Mouse (Mus musculus) stomach, embryonic 16.5 days (tissue): ENCODE measurements around the gene Dcun1d1. TPM values are rescaled to one million over a fixed set of nuclear protein-coding genes. Genes with fewer than 3 reads are reported as not detected.

ENCODE experiments used
- ATAC-seq: fragments of 200-750 bp; cut with Nextera tagmentation; 2 replicates; pipeline ENCODE4 v1.8.0; 2017; ENCODE audit warnings: moderate number of reproducible peaks, moderate TSS enrichment; ENCODE audit not compliant: insufficient read depth, low FRiP score
- H3K27ac ChIP-seq: fragments of 300-500 bp; sonication (generic); 2 replicates; pipeline ENCODE4 v1.5.1; 2014; ENCODE audit warnings: low read length
- H3K27me3 ChIP-seq: fragments of 300-500 bp; sonication (generic); 2 replicates; pipeline ENCODE4 v1.6.1; 2014; ENCODE audit warnings: low read length, control low read depth, mixed read lengths; ENCODE audit not compliant: control insufficient read depth, insufficient read depth
- H3K36me3 ChIP-seq: fragments of 300-500 bp; sonication (generic); 2 replicates; pipeline ENCODE4 v1.6.1; 2014; ENCODE audit warnings: low read length; ENCODE audit not compliant: control insufficient read depth, insufficient read depth
- H3K4me1 ChIP-seq: fragments of 300-500 bp; sonication (generic); 2 replicates; pipeline ENCODE4 v1.6.1; 2014; ENCODE audit warnings: low read length, control low read depth, mixed read lengths; ENCODE audit not compliant: control insufficient read depth, insufficient read depth
- H3K4me2 ChIP-seq: fragments of 300-500 bp; sonication (generic); 2 replicates; pipeline ENCODE4 v1.6.1; 2014; ENCODE audit warnings: low read depth, low read length, mixed read lengths
- H3K4me3 ChIP-seq: fragments of 300-500 bp; sonication (generic); replicated peaks from 2 replicates; pipeline ENCODE4 v1.5.1; 2014; ENCODE audit warnings: mild to moderate bottlenecking, low read length
- H3K9ac ChIP-seq: fragments of 300-500 bp; sonication (generic); 2 replicates; pipeline ENCODE4 v1.6.1; 2014; ENCODE audit warnings: low read length
- H3K9me3 ChIP-seq: fragments of 300-500 bp; sonication (generic); replicated peaks from 2 replicates; pipeline ENCODE4 v1.6.1; 2016; ENCODE audit warnings: low read length, control low read depth; ENCODE audit not compliant: control insufficient read depth
- WGBS: fragments of 180-500 bp; shearing (Covaris S2); extraction: QIAGEN DNeasy Blood & Tissue Kit; methylation state at CpG from one replicate; pipeline ENCODE4 v1.1.7; 2014; 5-methylcytosine and 5-hydroxymethylcytosine counted together
- polyA plus RNA-seq: library from polyadenylated mRNA; unstranded; fragments of >200 nt; fragmentation: Nextera tagmentation; extraction: Ambion mirVana; gene quantifications from 2 replicates; pipeline ENCODE4 v1.2.1, GENCODE M21; 2015

Gene Dcun1d1
- polyA plus RNA-seq, 1 experiment from 2014 or later = 85.6 TPM

GRCm38 (mm10) chr3:35889531-35889930 is 47.7 kb downstream of the Dcun1d1 start:
- no peaks in the 10 kb centered on the region for H3K4me1 ChIP-seq
- ATAC-seq = no peak

GRCm38 (mm10) chr3:35883267-35883666 is 54.0 kb downstream of the Dcun1d1 start:
- no peak overlapping the region for H3K27ac ChIP-seq
- no peaks in the 10 kb centered on the region for H3K36me3 ChIP-seq
- no peak overlapping the region for H3K9ac ChIP-seq
- no peak overlapping the region for H3K4me3 ChIP-seq
- H3K4me2 ChIP-seq = no peak overlapping the region
- no peaks in the 10 kb centered on the region for H3K4me1 ChIP-seq
- no peaks in the 10 kb centered on the region for H3K9me3 ChIP-seq
- no peak for ATAC-seq
- H3K27me3 ChIP-seq = no peaks in the 10 kb centered on the region

More at GRCm38 (mm10) chr3:35889531-35889930, 47.7 kb downstream of the Dcun1d1 start:
- Histone ChIP-seq H3K9me3 (no peaks in the 10 kb centered on the region), H3K9ac (no peak overlapping the region), H3K4me3 (no peak overlapping the region), H3K27ac (no peak overlapping the region), H3K36me3 (peaks cover 5% of the 10 kb centered on the region; the same call in 1 of the 2 replicates), H3K27me3 (no peaks in the 10 kb centered on the region), H3K4me2 (no peak overlapping the region)
- WGBS = 82% methylated on average over 2 of the region's 2 CpGs

- Histone ChIP-seq H3K27ac (no peak overlapping the region), H3K9me3 (no peaks in the 10 kb centered on the region), H3K27me3 (no peaks in the 10 kb centered on the region), H3K4me3 (no peak overlapping the region), H3K4me2 (no peak overlapping the region), H3K36me3 (no peaks in the 10 kb centered on the region), H3K4me1 (no peaks in the 10 kb centered on the region), H3K9ac (no peak overlapping the region)
- ATAC-seq = no peak
- 91% methylated on average over 9 of the region's 9 CpGs for WGBS
These were observed 87.9 kb downstream of the Dcun1d1 start for GRCm38 (mm10) chr3:35849326-35849725.

Other genes starting within 250 kb of the Dcun1d1 start
- 58.1 and 59.8 TPM in 2 replicates for gene Atp11b, start 183.3 kb downstream of the Dcun1d1 start, polyA plus RNA-seq
- gene Mccc1, start 63.2 kb upstream of the Dcun1d1 start, polyA plus RNA-seq = 34.1 and 37.0 TPM in 2 replicates
- not detected in 2 replicates for gene Ccdc144b, start 116.1 kb upstream of the Dcun1d1 start, polyA plus RNA-seq
- 87.6 and 93.5 TPM in 2 replicates for gene Acad9, start 128.5 kb upstream of the Dcun1d1 start, polyA plus RNA-seq
- 5.9 and 6.7 TPM in 2 replicates for gene D3Ertd254e, start 213.6 kb upstream of the Dcun1d1 start, polyA plus RNA-seq